In genomic region chr11:58103697-58104306, GRCm38 (mm10) we compare ENCODE assay signal across 8 mouse cellular contexts. TPM values are rescaled to one million over a fixed set of nuclear protein-coding genes. Genes with fewer than 3 reads are reported as not detected.
DNase-seq lines count a peak whose midpoint lies in the region; ATAC-seq lines count a peak whose summit lies in the region.

Gene Cnot8 (plus strand): TSS chr11:58104153.

- peak within 1 kb of the TSS; percentile 86 for H3K9ac ChIP-seq in hindbrain, embryonic 16.5 days (ENCODE audit: low read depth, low read length)

- DNase-seq in WW6 (ENCODE audit: low read depth, low spot score), result peak; percentile 99
- peak; percentile 98 for DNase-seq in cerebellum, postnatal 4 days (ENCODE audit: low spot score in 2 of 2)
- DNase-seq in gastrocnemius, adult 18-20 months (ENCODE audit: low spot score), result peak; percentile 99
- DNase-seq in left cerebral cortex, adult 18-20 months (ENCODE audit: low spot score in 2 of 2), result peak; percentile 99
- peak; percentile 99 for DNase-seq in right cerebral cortex, adult 18-20 months
- DNase-seq in urinary bladder, postnatal 10 days (ENCODE audit: low spot score), result peak; percentile 97

- peaks cover 42% of the 10 kb centered on the region for H3K79me2 ChIP-seq in macrophage (ENCODE audit: inconsistent target)

- H3K4me3 ChIP-seq in hindbrain, embryonic 16.5 days (ENCODE audit: low read length), result peak within 1 kb of the TSS; percentile 74
- peak within 1 kb of the TSS; percentile 61 for H3K4me3 ChIP-seq in macrophage (ENCODE audit: inconsistent target)

- ATAC-seq in hindbrain, embryonic 16.5 days, result peak; percentile 98

- H3K9me3 ChIP-seq in hindbrain, embryonic 16.5 days (ENCODE audit: control insufficient read depth, low read length), result no peaks in the 10 kb centered on the region

- under 1% methylated on average over 53 of the region's 55 CpGs for WGBS in hindbrain, embryonic 16.5 days
- WGBS in macrophage (ENCODE audit: missing documents), result 1% methylated on average over 55 of the region's 55 CpGs

- peak within 1 kb of the TSS; percentile 72 for H3K4me2 ChIP-seq in hindbrain, embryonic 16.5 days (ENCODE audit: low read length)

- H3K27ac ChIP-seq in hindbrain, embryonic 16.5 days (ENCODE audit: low read depth, low read length), result peak within 1 kb of the TSS; percentile 85
- peak within 1 kb of the TSS; percentile 76 for H3K27ac ChIP-seq in macrophage

- peaks cover 15% of the 10 kb centered on the region for H3K4me1 ChIP-seq in hindbrain, embryonic 16.5 days (ENCODE audit: control insufficient read depth, insufficient read depth, low read depth, low read length)

- peaks cover 2% of the 10 kb centered on the region for H3K27me3 ChIP-seq in hindbrain, embryonic 16.5 days (replicated peaks; ENCODE audit: control insufficient read depth, insufficient read depth, low read length)

- no peaks in the 10 kb centered on the region for H3K36me3 ChIP-seq in hindbrain, embryonic 16.5 days (ENCODE audit: control insufficient read depth, insufficient read depth, low read length)
- no peaks in the 10 kb centered on the region for H3K36me3 ChIP-seq in macrophage (ENCODE audit: inconsistent target)

RNA-seq across cellular contexts. Expression of gene Cnot8, which starts in this region (rescaled TPM):
- total RNA-seq in gastrocnemius, adult 18-20 months (2021), result 10 to 100 TPM; 32.2 to 33.1 TPM
- 96.1 and 103 TPM in 2 replicates for polyA plus RNA-seq in hindbrain, embryonic 16.5 days (2015; fragmentation: Nextera tagmentation; extraction: Ambion mirVana)
- 10 to 100 TPM; 55.8 to 56.4 TPM for total RNA-seq in left cerebral cortex, adult 18-20 months (2021)
- 10 to 100 TPM in 25 of 26 experiments, 1 to 10 TPM in 1; 9.7 to 42.2 (median 20.8) TPM for total RNA-seq in macrophage (2018; cell fraction: chromatin; rRNA removed)
- 10 to 100 TPM; 21.3 to 45.8 (median 37.7) TPM for total RNA-seq in macrophage (2018; cell fraction: cytosol; rRNA removed)
- total RNA-seq in macrophage (2018; cell fraction: nucleus; rRNA removed), result 10 to 100 TPM; 15.1 to 50.5 (median 24.8) TPM
- 35.8 to 41.5 TPM (median 36.2 TPM) in 3 replicates for polyA plus RNA-seq in macrophage (2018)

Comparison
In these comparisons a context has a peak if more than half of its experiments do, and no peak if none do; other contexts are left out.
1. Peak in every context shown above with its lines: DNase-seq, ATAC-seq, H3K4me3 ChIP-seq and H3K27ac ChIP-seq.